Mouse (Mus musculus): ENCODE measurements at regions not wholly inside any gene's neighbourhood (a gene's known extent, or its start where the extent isn't known, plus 50 kb on each side); places are given as distances from the start of the nearest gene placed in this dataset.

GRCm38 (mm10) chr12:73491370-73491769, 54.8 kb downstream of the Tmem30b start:
- DNase-seq: no peak

- DNase-seq: no peak
These were observed 63.3 kb downstream of the Tmem30b start for GRCm38 (mm10) chr12:73482858-73483257.

- DNase-seq: no peak
These were observed 63.9 kb downstream of the Tmem30b start for GRCm38 (mm10) chr12:73482275-73482674.

DNA sequence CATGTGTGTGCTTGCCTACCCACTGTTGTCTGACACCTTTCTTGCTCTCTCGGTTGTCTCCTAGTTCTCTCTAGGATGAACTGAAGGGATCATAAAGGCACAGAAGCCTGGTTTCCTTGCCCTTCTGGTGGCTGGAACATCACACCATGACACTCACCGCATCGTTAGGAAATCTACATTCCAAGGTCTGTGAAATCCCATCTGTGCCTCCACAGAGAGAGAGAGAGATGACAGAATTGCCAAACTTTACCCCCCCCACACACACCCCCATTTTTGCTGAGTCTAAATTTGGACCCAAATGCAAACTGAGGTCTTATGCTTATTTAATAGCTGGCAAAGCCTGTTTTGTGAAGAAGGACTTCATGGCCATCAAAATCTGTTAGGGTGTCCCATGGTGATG, 64.5 kb downstream of the Tmem30b start:
- DNase-seq: no peak

DNA sequence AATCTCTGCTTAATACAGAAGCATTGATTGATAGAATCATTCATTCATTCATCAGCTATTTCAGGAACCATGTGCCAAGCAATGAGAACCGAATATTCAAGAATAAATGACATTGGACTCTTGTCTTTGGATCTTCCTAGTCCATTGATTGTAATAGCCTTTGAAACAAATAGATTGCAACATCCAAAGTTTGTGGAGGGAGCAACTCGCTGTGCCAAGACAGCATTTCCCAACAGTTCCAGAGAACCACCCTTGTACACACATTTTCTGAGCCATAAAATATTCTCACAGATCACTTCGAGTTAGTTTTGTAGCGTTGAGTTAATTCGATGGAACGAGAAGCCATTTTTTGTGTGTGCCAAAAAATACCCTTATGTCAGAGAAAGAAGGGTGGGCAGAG, 65.0 kb downstream of the Tmem30b start:
- DNase-seq: no peak

GRCm38 (mm10) chr12:73480610-73480971, 65.6 kb downstream of the Tmem30b start:
- DNase-seq: no peak

GRCm38 (mm10) chr12:73479932-73480609, 66.1 kb downstream of the Tmem30b start:
- no peak for DNase-seq

DNA sequence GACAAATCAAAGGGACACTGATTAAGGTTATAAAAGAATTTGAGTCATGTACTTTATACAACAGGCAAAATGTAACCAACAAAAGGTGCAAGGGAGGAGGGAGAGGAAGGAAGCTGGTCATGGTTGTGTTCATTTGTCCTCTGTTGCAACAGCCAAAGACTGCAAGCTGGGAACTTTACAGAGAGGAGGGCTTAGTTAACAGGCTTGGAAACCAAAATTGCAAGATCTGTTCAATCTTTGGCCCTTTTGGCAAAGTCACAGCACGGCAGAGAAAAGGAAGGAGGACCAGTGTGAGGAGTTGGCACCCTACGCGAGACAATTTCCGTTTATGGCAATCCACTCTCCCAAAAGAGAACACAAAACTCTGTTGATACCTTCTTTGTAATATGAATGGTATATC, 67.6 kb downstream of the Tmem30b start:
- no peak for DNase-seq

DNA sequence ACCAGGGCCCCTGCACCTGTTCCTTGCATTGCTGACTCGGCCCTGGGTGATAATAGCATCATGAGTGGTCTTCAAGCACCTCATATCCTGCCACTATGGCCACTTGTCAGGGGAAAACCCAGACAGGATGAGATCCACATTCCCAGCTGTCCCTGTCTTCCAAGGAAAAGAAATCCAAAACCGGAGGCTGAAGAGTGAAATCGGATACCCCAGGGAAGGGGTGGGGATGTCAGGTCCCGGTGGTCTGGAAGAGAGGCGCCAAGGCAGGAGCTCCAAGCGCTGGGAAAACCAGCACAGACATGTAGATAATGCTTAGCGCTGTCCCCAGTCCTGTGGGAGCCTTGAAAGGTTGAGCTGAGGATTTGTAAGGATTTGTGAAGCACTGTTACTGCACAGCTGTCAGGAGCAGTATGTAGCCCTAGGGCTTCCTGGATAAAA, 69.8 kb downstream of the Tmem30b start:
- DNase-seq: no peak

DNA sequence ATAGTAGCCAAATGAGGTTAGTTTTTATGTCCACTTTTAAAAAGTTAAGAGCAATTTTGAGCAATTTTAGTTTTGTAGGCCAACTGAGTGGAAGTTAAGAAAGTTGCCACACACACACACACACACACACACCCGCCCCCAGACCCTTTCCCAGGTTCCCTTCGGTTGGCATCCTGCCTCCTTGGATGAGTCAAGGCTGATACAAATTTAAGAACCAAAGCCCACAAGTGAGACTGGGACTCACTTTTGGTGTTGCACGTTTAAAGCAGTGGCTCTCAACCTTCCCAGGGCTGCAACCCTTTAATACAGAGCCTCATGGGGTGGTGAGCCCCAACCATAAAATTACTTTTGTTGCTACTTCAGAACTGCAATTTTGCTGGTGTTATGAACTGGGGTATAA, 70.4 kb downstream of the Tmem30b start:
- no peak for DNase-seq

DNA sequence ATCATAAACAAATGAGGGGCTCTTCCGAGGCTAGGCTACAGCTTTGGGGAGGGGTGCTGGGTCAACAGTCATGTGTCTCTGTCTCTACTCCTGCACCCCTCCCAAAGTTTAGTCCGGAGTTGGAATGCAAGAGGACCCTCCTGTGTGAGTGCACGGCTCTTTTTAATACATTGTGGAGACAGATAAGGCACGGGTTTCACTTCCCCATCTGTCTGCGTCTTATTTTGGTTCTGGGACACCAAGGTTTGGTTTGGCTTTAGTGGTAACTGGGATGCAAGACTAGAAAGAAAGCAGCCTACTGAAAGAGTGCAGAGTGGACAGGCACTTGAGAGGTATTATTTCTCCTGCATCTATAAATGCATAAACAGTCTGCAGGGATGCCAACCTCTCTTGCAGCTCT, 71.2 kb downstream of the Tmem30b start:
- DNase-seq: no peak

GRCm38 (mm10) chr12:73473111-73473510, 73.1 kb downstream of the Tmem30b start:
- no peak for DNase-seq

GRCm38 (mm10) chr12:73471966-73472365, 74.2 kb downstream of the Tmem30b start:
- no peak for DNase-seq

- no peak for DNase-seq
These were observed 79.7 kb downstream of the Tmem30b start for GRCm38 (mm10) chr12:73466484-73466883.

DNA sequence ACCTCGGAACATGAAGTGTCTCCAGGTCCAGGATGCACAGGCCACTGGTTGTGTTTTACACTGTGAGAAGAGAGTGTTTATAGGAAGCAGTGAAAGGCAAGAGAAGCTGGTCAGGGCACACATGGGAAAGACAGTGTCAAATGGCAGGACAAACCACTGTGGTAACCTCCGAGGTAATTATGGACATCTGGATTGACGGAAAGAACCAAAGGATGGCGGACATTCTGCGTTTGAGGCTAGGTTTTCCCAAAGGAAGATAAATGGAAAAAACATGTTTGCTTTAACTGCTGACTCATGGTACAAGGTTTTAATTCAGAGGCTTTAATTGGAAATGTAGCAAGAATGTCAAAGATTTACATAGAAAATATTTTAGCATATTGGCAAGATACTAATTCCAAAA, 80.2 kb downstream of the Tmem30b start:
- no peak for DNase-seq

GRCm38 (mm10) chr12:73464311-73464710, 81.9 kb downstream of the Tmem30b start:
- DNase-seq: no peak

DNA sequence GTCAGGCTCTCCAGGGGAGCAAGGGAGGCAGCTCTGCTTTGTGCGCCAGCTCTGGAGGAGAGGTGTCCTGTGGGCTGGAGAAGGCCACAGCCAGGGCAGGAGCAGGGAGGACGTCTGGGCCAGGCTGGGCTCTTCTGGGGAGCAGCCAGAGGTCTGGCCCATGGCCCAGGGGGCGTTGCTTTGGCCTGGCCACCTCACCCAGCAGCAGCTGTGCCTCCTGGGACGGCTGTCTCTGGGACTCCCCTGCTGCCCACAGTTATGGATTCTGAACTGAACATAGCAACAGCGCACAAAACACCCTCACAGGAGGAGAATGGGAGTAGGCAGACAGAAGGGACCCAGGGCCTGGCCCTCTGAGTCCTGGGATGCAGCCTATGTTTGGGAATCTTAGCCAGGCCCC, 84.1 kb downstream of the Tmem30b start:
- peak; percentile 16 for DNase-seq

DNA sequence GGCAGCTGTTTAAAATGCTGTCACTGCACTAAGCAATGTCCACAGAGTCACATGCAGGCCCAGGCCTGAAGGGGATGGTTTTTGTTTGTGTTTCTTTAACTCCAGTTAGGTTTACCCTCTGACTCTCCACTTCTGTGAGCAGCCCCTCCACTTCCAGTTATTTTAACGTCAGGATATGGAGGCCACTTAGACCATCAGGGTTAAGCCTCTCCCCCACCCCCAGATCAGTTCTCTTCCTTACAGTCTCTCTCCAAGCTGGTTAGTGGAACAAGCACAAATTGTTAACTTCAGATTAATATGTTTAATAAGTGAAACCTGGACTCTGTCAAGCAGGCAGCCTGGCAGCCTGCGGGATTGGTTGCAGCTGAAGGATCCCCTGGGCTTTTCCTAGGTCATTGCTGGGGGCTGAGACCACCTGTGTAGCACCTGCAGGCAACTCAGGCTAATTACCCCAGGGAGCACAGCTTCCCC, 85.9 kb downstream of the Tmem30b start:
- no peak for DNase-seq

DNA sequence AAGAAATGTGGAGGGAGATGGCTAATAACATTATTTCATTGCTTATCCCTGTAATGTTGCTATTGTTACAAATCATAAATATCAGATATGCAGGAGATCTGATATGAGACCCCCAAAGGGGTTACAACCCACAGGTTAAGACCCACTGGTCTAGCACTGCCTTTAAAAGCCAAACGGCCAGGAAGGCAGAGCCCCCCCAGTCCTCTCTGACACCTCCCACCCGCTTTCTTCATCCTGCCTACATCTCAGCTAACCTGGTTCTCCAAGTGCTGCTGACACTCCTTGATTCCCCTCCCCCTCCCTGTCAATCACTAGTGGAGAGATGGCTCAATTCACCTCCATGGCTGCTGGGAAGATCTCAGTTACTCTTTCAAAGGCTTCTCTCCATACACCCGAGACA, 94.9 kb downstream of the Tmem30b start:
- DNase-seq: no peak

- DNase-seq: peak; percentile 11
These were observed 95.7 kb downstream of the Tmem30b start for GRCm38 (mm10) chr12:73450541-73450940.

- no peak for DNase-seq
These were observed 96.2 kb downstream of the Tmem30b start for GRCm38 (mm10) chr12:73449911-73450520.

- no peak for DNase-seq
These were observed 97.1 kb downstream of the Tmem30b start for GRCm38 (mm10) chr12:73449069-73449468.

DNA sequence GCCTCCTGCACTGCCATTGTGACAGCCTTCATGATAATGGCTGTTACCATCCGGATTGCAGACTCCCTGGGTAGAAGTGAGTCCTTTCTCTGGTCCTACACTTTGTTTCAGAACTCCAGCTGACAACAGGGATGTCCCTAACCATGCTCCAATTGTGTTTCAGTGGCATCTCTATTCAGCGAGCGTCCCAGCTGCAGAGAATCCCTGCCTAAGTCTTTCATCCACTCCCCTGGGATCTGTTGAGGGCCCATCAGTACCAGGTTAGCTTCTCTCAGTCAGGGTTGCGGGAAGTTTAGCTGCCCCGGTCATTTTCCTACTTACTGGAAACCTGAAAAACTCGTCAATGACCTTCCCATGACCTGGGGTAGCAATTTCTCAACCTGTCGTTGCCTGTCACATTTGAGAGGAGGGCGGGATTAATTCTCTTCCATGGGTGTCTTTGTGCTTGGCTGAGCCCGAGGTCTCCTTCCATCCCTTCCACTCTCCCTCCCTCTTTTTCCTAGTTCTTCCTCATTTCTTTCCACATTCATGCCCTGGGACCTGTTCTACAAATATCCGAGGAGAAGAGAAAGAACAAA, 97.7 kb downstream of the Tmem30b start:
- no peak for DNase-seq

DNA sequence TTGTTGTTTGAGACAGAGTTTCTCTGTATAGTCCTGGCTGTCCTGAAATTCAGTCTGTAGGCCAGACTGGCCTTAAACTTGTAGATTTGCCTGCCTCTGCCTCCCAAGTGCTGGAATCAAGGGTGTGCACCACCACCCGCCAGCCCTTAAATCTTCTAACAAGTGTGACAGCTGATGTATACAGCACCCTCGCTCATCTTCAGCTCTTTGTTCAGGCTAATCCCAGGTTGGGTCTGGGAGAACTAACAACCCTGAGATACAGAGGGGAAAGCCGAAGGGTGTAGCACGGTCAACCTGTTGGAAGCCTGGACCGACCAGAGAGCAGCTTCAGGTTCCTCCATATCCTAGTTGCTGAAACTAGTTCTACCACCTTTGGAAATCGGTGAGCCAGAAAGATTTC, 99.0 kb downstream of the Tmem30b start:
- no peak for DNase-seq

GRCm38 (mm10) chr12:73446148-73446547, 100.0 kb downstream of the Tmem30b start:
- no peak for DNase-seq

Data from cerebellum, adult 11-12 months (tissue).